Mouse (Mus musculus) liver, embryonic 14.5 days (tissue): Measurements from ENCODE around the gene Ccdc149. TPM values are rescaled to one million over a fixed set of nuclear protein-coding genes. Genes with fewer than 3 reads are reported as not detected.

ENCODE experiments used
- ATAC-seq: fragments of 200-750 bp; cut with Nextera tagmentation; 2 replicates; pipeline ENCODE4 v1.8.0; 2017; ENCODE audit warnings: moderate number of reproducible peaks, mild to moderate bottlenecking, moderate library complexity; ENCODE audit not compliant: insufficient read depth
- DNase-seq, 3 experiments: peaks; one replicate each; pipeline ENCODE4 v3.0.0-alpha.2; 2012 to 2013; ENCODE audit warnings: low read depth in 3 of 3, low spot score in 3 of 3
- H3K27ac ChIP-seq: fragments of 300-500 bp; sonication (generic); 2 replicates; pipeline ENCODE4 v1.5.1; 2014; ENCODE audit warnings: moderate library complexity, mild to moderate bottlenecking, control low read depth, inconsistent platforms
- H3K27me3 ChIP-seq: fragments of 300-500 bp; sonication (generic); 2 replicates; pipeline ENCODE4 v1.6.1; 2014; ENCODE audit warnings: mild to moderate bottlenecking, low read length, moderate library complexity; ENCODE audit not compliant: control insufficient read depth, insufficient read depth
- H3K36me3 ChIP-seq: fragments of 300-500 bp; sonication (generic); replicated peaks from 2 replicates; pipeline ENCODE4 v1.6.1; 2014; ENCODE audit warnings: low read depth; ENCODE audit not compliant: control insufficient read depth, insufficient read depth
- H3K4me1 ChIP-seq, 2 experiments: fragments of 200-500 bp in 1 of 2; fragments of 300-500 bp in 1 of 2; sonication (generic) in 1 of 2; replicated peaks; 2 replicates each; pipeline ENCODE4 v1.6.1; 2012 to 2014; ENCODE audit warnings: antibody characterized with exemption in 1 of 2, inconsistent platforms in 1 of 2, low read length in 1 of 2; ENCODE audit not compliant: control insufficient read depth in 2 of 2, insufficient read depth in 2 of 2
- H3K4me2 ChIP-seq: fragments of 300-500 bp; sonication (generic); 2 replicates; pipeline ENCODE4 v1.6.1; 2014; ENCODE audit warnings: low read depth, mild to moderate bottlenecking, control low read depth, moderate library complexity
- H3K4me3 ChIP-seq, 2 experiments: fragments of 200-500 bp in 1 of 2; fragments of 300-500 bp in 1 of 2; sonication (generic) in 1 of 2; 2 replicates each; pipeline ENCODE4 v1.5.1; 2012 to 2014; ENCODE audit warnings: low read depth in 2 of 2, low read length in 2 of 2, mild to moderate bottlenecking in 2 of 2, control low read depth in 1 of 2, inconsistent platforms in 1 of 2, moderate library complexity in 1 of 2; ENCODE audit not compliant: insufficient read depth in 1 of 2
- H3K9ac ChIP-seq: fragments of 300-500 bp; sonication (generic); replicated peaks from 2 replicates; pipeline ENCODE4 v1.6.1; 2014; ENCODE audit warnings: mild to moderate bottlenecking, control low read depth, moderate library complexity
- H3K9me3 ChIP-seq: fragments of 300-500 bp; sonication (generic); 2 replicates; pipeline ENCODE4 v1.6.1; 2016; ENCODE audit warnings: low read length, mixed read lengths; ENCODE audit not compliant: control insufficient read depth
- CTCF ChIP-seq: IDR thresholded peaks from 2 replicates; pipeline ENCODE4 v1.5.1; 2016; ENCODE audit warnings: antibody characterized with exemption, low read depth, control low read depth
- EP300 ChIP-seq: IDR thresholded peaks from 2 replicates; pipeline ENCODE4 v1.6.1; 2016; ENCODE audit warnings: antibody characterized with exemption, low read depth
- WGBS: fragments of 180-500 bp; shearing (Covaris S2); extraction: QIAGEN DNeasy Blood & Tissue Kit; methylation state at CpG from one replicate; pipeline ENCODE4 v1.1.7; 2014; ENCODE audit not compliant: insufficient replicate concordance; 5-methylcytosine and 5-hydroxymethylcytosine counted together
- polyA plus RNA-seq, 2 experiments: library from polyadenylated mRNA; depleted of rRNA in 1 of 2; stranded (reverse) in 1 of 2; unstranded in 1 of 2; fragments of >200 nt; fragmentation: Nextera tagmentation in 1 of 2; extraction: Ambion mirVana in 1 of 2; gene quantifications; 2 replicates each; pipeline versions ENCODE4 v1.2.1 to v1.2.3; 2012 to 2014

The Ccdc149 gene
- polyA plus RNA-seq, 2 experiments, result 0.33 to 0.76 TPM

DNA sequence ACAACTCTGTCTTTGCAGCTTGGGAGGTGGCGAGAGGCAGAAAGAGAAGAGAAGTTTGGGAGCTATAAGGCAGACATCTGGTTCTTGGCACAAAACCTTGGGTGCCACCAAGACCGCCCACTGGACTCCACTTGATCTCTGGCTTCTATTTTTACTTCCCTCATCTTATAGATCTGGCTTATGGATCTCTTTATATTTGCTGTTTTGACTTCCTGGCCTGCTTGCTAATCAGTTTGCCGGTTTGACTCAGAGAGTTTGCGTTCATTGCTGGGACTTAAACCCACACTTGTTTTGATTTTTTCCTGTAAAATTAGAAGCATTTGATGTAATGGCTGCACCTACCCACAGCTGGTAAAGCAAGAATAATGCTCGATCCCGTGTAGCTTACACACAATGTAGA, 100.4 kb downstream of the Ccdc149 start:
- no peak for ATAC-seq
- DNase-seq, result no peak
- Histone ChIP-seq H3K9ac (no peak overlapping the region), H3K36me3 (no peaks in the 10 kb centered on the region), H3K4me1 (no peaks in the 10 kb centered on the region), H3K27me3 (no peaks in the 10 kb centered on the region), H3K4me2 (no peak overlapping the region), H3K27ac (no peak overlapping the region), H3K9me3 (no peaks in the 10 kb centered on the region), H3K4me3 (no peak overlapping the region)
- no peak for TF ChIP-seq EP300
- no peak for TF ChIP-seq CTCF
- WGBS, result 64% methylated on average over 6 of the region's 6 CpGs

DNA sequence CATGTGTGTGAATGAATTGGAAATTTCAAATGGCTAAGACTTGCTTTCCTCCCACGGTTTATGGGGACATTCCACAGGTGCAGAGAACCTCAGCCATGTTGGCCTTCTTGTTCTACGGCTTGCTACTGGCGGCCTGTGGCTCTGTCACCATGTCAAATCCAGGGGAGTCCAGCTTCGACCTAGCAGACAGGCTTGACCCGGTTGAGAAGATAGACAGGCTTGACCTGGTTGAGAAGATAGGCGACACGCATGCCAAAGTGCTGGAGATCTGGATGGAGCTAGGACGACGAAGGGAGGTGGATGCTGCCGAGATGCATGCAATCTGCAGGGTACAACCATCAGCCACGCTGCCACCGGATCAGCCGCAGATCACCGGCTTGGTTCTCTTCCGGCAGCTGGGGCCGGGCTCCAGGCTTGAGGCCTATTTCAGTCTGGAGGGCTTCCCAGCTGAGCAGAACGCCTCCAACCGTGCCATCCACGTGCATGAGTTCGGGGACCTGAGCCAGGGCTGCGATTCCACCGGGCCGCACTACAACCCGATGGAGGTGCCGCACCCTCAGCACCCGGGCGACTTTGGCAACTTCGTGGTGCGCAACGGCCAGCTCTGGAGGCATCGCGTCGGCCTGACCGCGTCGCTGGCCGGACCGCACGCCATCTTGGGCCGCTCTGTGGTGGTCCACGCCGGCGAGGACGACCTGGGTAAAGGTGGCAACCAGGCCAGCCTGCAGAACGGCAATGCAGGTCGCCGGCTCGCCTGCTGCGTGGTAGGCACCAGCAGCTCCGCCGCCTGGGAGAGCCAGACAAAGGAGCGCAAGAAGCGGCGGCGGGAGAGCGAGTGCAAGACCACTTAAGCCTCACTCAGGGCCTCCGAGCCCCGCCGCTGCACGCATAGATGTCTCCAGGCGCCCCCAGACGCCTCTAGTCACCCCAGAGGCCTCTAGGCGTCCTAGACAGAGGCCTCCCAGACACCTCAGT, 103.2 kb downstream of the Ccdc149 start:
- no peak overlapping the region for H3K9ac ChIP-seq
- DNase-seq (no peak), ATAC-seq (no peak)
- no peak overlapping the region for H3K4me3 ChIP-seq
- no peaks in the 10 kb centered on the region for H3K36me3 ChIP-seq
- H3K27me3 ChIP-seq, result no peaks in the 10 kb centered on the region
- no peak overlapping the region for H3K27ac ChIP-seq
- H3K4me1 ChIP-seq, result no peaks in the 10 kb centered on the region
- no peak overlapping the region for H3K4me2 ChIP-seq
- TF ChIP-seq EP300 (no peak), CTCF (no peak)
- no peaks in the 10 kb centered on the region for H3K9me3 ChIP-seq
- 38% methylated on average over 63 of the region's 63 CpGs for WGBS

DNA sequence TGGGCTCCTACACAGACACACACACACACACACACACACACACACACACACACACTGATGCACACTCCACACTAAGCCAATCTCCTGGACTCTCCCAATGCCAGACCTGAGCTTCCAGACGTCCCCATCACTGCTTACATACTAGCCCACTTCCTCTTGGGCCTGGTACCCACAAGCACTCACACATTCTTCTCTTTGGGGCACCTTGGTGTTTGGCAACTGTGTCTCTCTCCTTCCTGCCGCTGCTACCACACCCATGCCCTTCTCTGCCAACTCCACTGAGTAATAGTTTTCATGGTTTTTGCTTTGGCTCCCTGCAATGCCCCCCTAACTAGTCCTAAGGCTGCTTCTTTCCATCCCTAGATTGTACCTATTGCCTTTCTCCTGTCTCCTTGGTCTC, 104.7 kb downstream of the Ccdc149 start:
- DNase-seq (no peak), ATAC-seq (no peak)
- Histone ChIP-seq H3K4me1 (no peaks in the 10 kb centered on the region), H3K9me3 (no peaks in the 10 kb centered on the region), H3K4me2 (no peak overlapping the region), H3K27me3 (no peaks in the 10 kb centered on the region), H3K36me3 (no peaks in the 10 kb centered on the region), H3K9ac (no peak overlapping the region), H3K4me3 (no peak overlapping the region), H3K27ac (no peak overlapping the region)
- WGBS, result 40% methylated on average over 2 of the region's 2 CpGs
- no peak for TF ChIP-seq EP300
- no peak for TF ChIP-seq CTCF

DNA sequence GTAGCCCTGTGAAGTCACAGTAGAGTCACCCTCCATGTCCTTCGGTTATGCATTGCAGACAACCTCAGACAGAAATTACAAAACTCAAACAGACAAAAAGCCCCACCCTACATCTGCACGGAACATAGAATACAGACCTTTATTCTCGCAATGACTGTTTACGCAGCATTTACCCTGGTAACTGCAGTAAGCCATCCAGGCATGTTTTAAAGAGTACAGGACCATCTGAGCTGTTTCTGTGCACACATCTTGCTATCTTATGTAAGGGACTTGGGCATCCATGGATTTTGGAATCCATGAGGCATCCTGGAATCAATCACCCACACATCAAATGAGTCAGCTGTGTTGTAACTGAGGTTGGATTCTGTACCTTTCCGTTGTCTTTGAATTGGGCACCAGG, 105.4 kb downstream of the Ccdc149 start:
- ATAC-seq, result no peak

DNA sequence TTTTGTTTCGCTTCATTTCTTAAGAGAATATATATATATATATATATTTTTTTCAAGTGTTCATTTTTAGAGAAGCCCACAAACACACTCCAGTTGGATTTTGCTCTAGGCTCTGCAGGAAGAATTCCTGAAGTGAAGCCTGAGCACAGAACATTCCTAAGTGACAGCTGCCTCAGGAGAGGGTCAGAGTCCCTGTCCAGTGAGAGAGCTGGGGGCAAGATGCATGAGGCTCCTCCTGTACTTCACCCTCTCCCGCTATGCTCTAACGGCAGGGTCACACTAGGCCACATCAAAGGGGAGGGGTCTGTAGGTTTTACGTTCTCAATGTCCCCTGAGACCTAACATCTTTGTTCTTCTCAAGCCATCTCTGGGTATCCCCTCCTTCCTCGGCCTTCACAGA, 106.8 kb downstream of the Ccdc149 start:
- DNase-seq, result no peak
- H3K9ac ChIP-seq, result no peak overlapping the region
- TF ChIP-seq CTCF, result no peak

More for the DNA sequence above, 105.4 kb downstream of the Ccdc149 start:
- Histone ChIP-seq H3K4me1 (no peaks in the 10 kb centered on the region), H3K9ac (no peak overlapping the region), H3K27ac (no peak overlapping the region), H3K36me3 (no peaks in the 10 kb centered on the region), H3K4me3 (no peak overlapping the region), H3K4me2 (no peak overlapping the region), H3K9me3 (no peaks in the 10 kb centered on the region), H3K27me3 (no peaks in the 10 kb centered on the region)
- no peak for DNase-seq
- 69% methylated on average over 5 of the region's 5 CpGs for WGBS
- TF ChIP-seq CTCF, result no peak
- TF ChIP-seq EP300, result no peak

More for the DNA sequence above, 106.8 kb downstream of the Ccdc149 start:
- H3K4me3 ChIP-seq, result no peak overlapping the region
- no peak overlapping the region for H3K4me2 ChIP-seq
- H3K27ac ChIP-seq, result no peak overlapping the region
- peaks cover 0 to 4% of the 10 kb centered on the region in 2 experiments; a peak in 1 of 4 replicates for H3K4me1 ChIP-seq
- no peak for ATAC-seq
- 62% methylated on average over 5 of the region's 5 CpGs for WGBS
- H3K36me3 ChIP-seq, result no peaks in the 10 kb centered on the region
- no peaks in the 10 kb centered on the region for H3K9me3 ChIP-seq
- H3K27me3 ChIP-seq, result no peaks in the 10 kb centered on the region
